Mouse (Mus musculus): Measurements from ENCODE around the gene Adcy9. TPM values are rescaled to one million over a fixed set of nuclear protein-coding genes. Genes with fewer than 3 reads are reported as not detected.

The Adcy9 gene
- polyA plus RNA-seq, 1 experiment from 2014 or later: 1.4 TPM

GRCm38 (mm10) chr16:4312018-4312417, 108.3 kb downstream of the Adcy9 start:
- no peak for ATAC-seq (ENCODE audit: insufficient number of reproducible peaks, insufficient read depth, low FRiP score, low read depth)
- WGBS: 71% methylated on average over 2 of the region's 2 CpGs
- Histone ChIP-seq H3K36me3 (ENCODE audit: control insufficient read depth, insufficient read depth, low read length) (no peaks in the 10 kb centered on the region), H3K4me2 (replicated peaks; ENCODE audit: low read depth, low read length) (no peak overlapping the region), H3K4me3 (ENCODE audit: low read depth, low read length) (no peak overlapping the region), H3K4me1 (ENCODE audit: control insufficient read depth, insufficient read depth, low read length) (no peaks in the 10 kb centered on the region), H3K9me3 (ENCODE audit: control insufficient read depth, low read depth, low read length) (no peaks in the 10 kb centered on the region), H3K9ac (replicated peaks; ENCODE audit: low read depth, low read length) (no peak overlapping the region), H3K27me3 (ENCODE audit: control insufficient read depth, insufficient read depth, low read length) (no peaks in the 10 kb centered on the region), H3K27ac (ENCODE audit: low read length) (no peak overlapping the region)

- no peak overlapping the region for H3K27ac ChIP-seq (ENCODE audit: low read length)
- H3K4me1 ChIP-seq (ENCODE audit: control insufficient read depth, insufficient read depth, low read length): no peaks in the 10 kb centered on the region
- H3K4me3 ChIP-seq (ENCODE audit: low read depth, low read length): no peak overlapping the region
- 51% methylated on average over 2 of the region's 2 CpGs for WGBS
- no peak for ATAC-seq (ENCODE audit: insufficient number of reproducible peaks, insufficient read depth, low FRiP score, low read depth)
- no peak overlapping the region for H3K9ac ChIP-seq (replicated peaks; ENCODE audit: low read depth, low read length)
- no peak overlapping the region for H3K4me2 ChIP-seq (replicated peaks; ENCODE audit: low read depth, low read length)
- H3K27me3 ChIP-seq (ENCODE audit: control insufficient read depth, insufficient read depth, low read length): no peaks in the 10 kb centered on the region
- H3K36me3 ChIP-seq (ENCODE audit: control insufficient read depth, insufficient read depth, low read length): no peaks in the 10 kb centered on the region
- H3K9me3 ChIP-seq (ENCODE audit: control insufficient read depth, low read depth, low read length): no peaks in the 10 kb centered on the region
Observed at GRCm38 (mm10) chr16:4311608-4312007, 108.7 kb downstream of the Adcy9 start.

GRCm38 (mm10) chr16:4307795-4308194, 112.5 kb downstream of the Adcy9 start:
- Histone ChIP-seq H3K36me3 (ENCODE audit: control insufficient read depth, insufficient read depth, low read length) (no peaks in the 10 kb centered on the region), H3K4me3 (ENCODE audit: low read depth, low read length) (no peak overlapping the region), H3K9ac (replicated peaks; ENCODE audit: low read depth, low read length) (no peak overlapping the region), H3K27me3 (ENCODE audit: control insufficient read depth, insufficient read depth, low read length) (no peaks in the 10 kb centered on the region), H3K4me1 (ENCODE audit: control insufficient read depth, insufficient read depth, low read length) (no peaks in the 10 kb centered on the region), H3K9me3 (ENCODE audit: control insufficient read depth, low read depth, low read length) (no peaks in the 10 kb centered on the region), H3K27ac (ENCODE audit: low read length) (no peak overlapping the region), H3K4me2 (replicated peaks; ENCODE audit: low read depth, low read length) (no peak overlapping the region)
- 80% methylated on average over 4 of the region's 4 CpGs for WGBS
- ATAC-seq (ENCODE audit: insufficient number of reproducible peaks, insufficient read depth, low FRiP score, low read depth): no peak

GRCm38 (mm10) chr16:4304176-4304922, 115.9 kb downstream of the Adcy9 start:
- no peak overlapping the region for H3K27ac ChIP-seq (ENCODE audit: low read length)
- no peaks in the 10 kb centered on the region for H3K27me3 ChIP-seq (ENCODE audit: control insufficient read depth, insufficient read depth, low read length)
- no peaks in the 10 kb centered on the region for H3K4me1 ChIP-seq (ENCODE audit: control insufficient read depth, insufficient read depth, low read length)
- no peak; the same call in 1 of the 2 replicates for ATAC-seq (ENCODE audit: insufficient number of reproducible peaks, insufficient read depth, low FRiP score, low read depth)
- H3K4me2 ChIP-seq (replicated peaks; ENCODE audit: low read depth, low read length): no peak overlapping the region
- no peak overlapping the region for H3K4me3 ChIP-seq (ENCODE audit: low read depth, low read length)
- WGBS: 62% methylated on average over 12 of the region's 12 CpGs
- H3K9me3 ChIP-seq (ENCODE audit: control insufficient read depth, low read depth, low read length): no peaks in the 10 kb centered on the region
- no peaks in the 10 kb centered on the region for H3K36me3 ChIP-seq (ENCODE audit: control insufficient read depth, insufficient read depth, low read length)
- H3K9ac ChIP-seq (replicated peaks; ENCODE audit: low read depth, low read length): no peak overlapping the region

GRCm38 (mm10) chr16:4303554-4303953, 116.7 kb downstream of the Adcy9 start:
- H3K4me1 ChIP-seq (ENCODE audit: control insufficient read depth, insufficient read depth, low read length): no peaks in the 10 kb centered on the region
- whole genome bisulfite sequencing: 73% methylated on average over 5 of the region's 5 CpGs
- H3K27ac ChIP-seq (ENCODE audit: low read length): no peak overlapping the region
- H3K9ac ChIP-seq (replicated peaks; ENCODE audit: low read depth, low read length): no peak overlapping the region
- no peaks in the 10 kb centered on the region for H3K9me3 ChIP-seq (ENCODE audit: control insufficient read depth, low read depth, low read length)
- no peaks in the 10 kb centered on the region for H3K36me3 ChIP-seq (ENCODE audit: control insufficient read depth, insufficient read depth, low read length)
- ATAC-seq (ENCODE audit: insufficient number of reproducible peaks, insufficient read depth, low FRiP score, low read depth): no peak
- H3K27me3 ChIP-seq (ENCODE audit: control insufficient read depth, insufficient read depth, low read length): no peaks in the 10 kb centered on the region
- H3K4me3 ChIP-seq (ENCODE audit: low read depth, low read length): no peak overlapping the region
- no peak overlapping the region for H3K4me2 ChIP-seq (replicated peaks; ENCODE audit: low read depth, low read length)

GRCm38 (mm10) chr16:4300280-4300679, 120.0 kb downstream of the Adcy9 start:
- 88% methylated on average over 7 of the region's 7 CpGs for WGBS
- Histone ChIP-seq H3K4me2 (replicated peaks; ENCODE audit: low read depth, low read length) (no peak overlapping the region), H3K4me3 (ENCODE audit: low read depth, low read length) (no peak overlapping the region), H3K27me3 (ENCODE audit: control insufficient read depth, insufficient read depth, low read length) (no peaks in the 10 kb centered on the region), H3K9me3 (ENCODE audit: control insufficient read depth, low read depth, low read length) (no peaks in the 10 kb centered on the region), H3K9ac (replicated peaks; ENCODE audit: low read depth, low read length) (no peak overlapping the region), H3K36me3 (ENCODE audit: control insufficient read depth, insufficient read depth, low read length) (no peaks in the 10 kb centered on the region), H3K4me1 (ENCODE audit: control insufficient read depth, insufficient read depth, low read length) (no peaks in the 10 kb centered on the region), H3K27ac (ENCODE audit: low read length) (no peak overlapping the region)
- no peak for ATAC-seq (ENCODE audit: insufficient number of reproducible peaks, insufficient read depth, low FRiP score, low read depth)

- Histone ChIP-seq H3K4me3 (ENCODE audit: low read depth, low read length) (no peak overlapping the region), H3K4me2 (replicated peaks; ENCODE audit: low read depth, low read length) (no peak overlapping the region), H3K9ac (replicated peaks; ENCODE audit: low read depth, low read length) (no peak overlapping the region), H3K27me3 (ENCODE audit: control insufficient read depth, insufficient read depth, low read length) (no peaks in the 10 kb centered on the region), H3K9me3 (ENCODE audit: control insufficient read depth, low read depth, low read length) (no peaks in the 10 kb centered on the region), H3K27ac (ENCODE audit: low read length) (no peak overlapping the region), H3K4me1 (ENCODE audit: control insufficient read depth, insufficient read depth, low read length) (no peaks in the 10 kb centered on the region), H3K36me3 (ENCODE audit: control insufficient read depth, insufficient read depth, low read length) (no peaks in the 10 kb centered on the region)
- WGBS: 88% methylated on average over 3 of the region's 3 CpGs
- ATAC-seq (ENCODE audit: insufficient number of reproducible peaks, insufficient read depth, low FRiP score, low read depth): no peak
Observed at GRCm38 (mm10) chr16:4293259-4293658, 127.0 kb downstream of the Adcy9 start.

GRCm38 (mm10) chr16:4289507-4289906, 130.8 kb downstream of the Adcy9 start:
- H3K27me3 ChIP-seq (ENCODE audit: control insufficient read depth, insufficient read depth, low read length): no peaks in the 10 kb centered on the region
- H3K4me2 ChIP-seq (replicated peaks; ENCODE audit: low read depth, low read length): no peak overlapping the region
- no peak overlapping the region for H3K9ac ChIP-seq (replicated peaks; ENCODE audit: low read depth, low read length)
- H3K4me3 ChIP-seq (ENCODE audit: low read depth, low read length): no peak overlapping the region
- H3K4me1 ChIP-seq (ENCODE audit: control insufficient read depth, insufficient read depth, low read length): no peaks in the 10 kb centered on the region
- ATAC-seq (ENCODE audit: insufficient number of reproducible peaks, insufficient read depth, low FRiP score, low read depth): no peak
- H3K27ac ChIP-seq (ENCODE audit: low read length): no peak overlapping the region
- no peaks in the 10 kb centered on the region for H3K36me3 ChIP-seq (ENCODE audit: control insufficient read depth, insufficient read depth, low read length)
- no peaks in the 10 kb centered on the region for H3K9me3 ChIP-seq (ENCODE audit: control insufficient read depth, low read depth, low read length)

GRCm38 (mm10) chr16:4286593-4286992, 133.7 kb downstream of the Adcy9 start:
- ATAC-seq (ENCODE audit: insufficient number of reproducible peaks, insufficient read depth, low FRiP score, low read depth): no peak
- Histone ChIP-seq H3K36me3 (ENCODE audit: control insufficient read depth, insufficient read depth, low read length) (no peaks in the 10 kb centered on the region), H3K9ac (replicated peaks; ENCODE audit: low read depth, low read length) (no peak overlapping the region), H3K4me2 (replicated peaks; ENCODE audit: low read depth, low read length) (no peak overlapping the region), H3K27me3 (ENCODE audit: control insufficient read depth, insufficient read depth, low read length) (no peaks in the 10 kb centered on the region), H3K9me3 (ENCODE audit: control insufficient read depth, low read depth, low read length) (no peaks in the 10 kb centered on the region), H3K4me1 (ENCODE audit: control insufficient read depth, insufficient read depth, low read length) (no peaks in the 10 kb centered on the region), H3K4me3 (ENCODE audit: low read depth, low read length) (no peak overlapping the region), H3K27ac (ENCODE audit: low read length) (no peak overlapping the region)
- WGBS: 84% methylated on average over 7 of the region's 7 CpGs

All from stomach, embryonic 14.5 days (tissue).